Mouse (Mus musculus) ES-E14 (cell line): Measurements from ENCODE around the gene Srxn1. TPM values are rescaled to one million over a fixed set of nuclear protein-coding genes. Genes with fewer than 3 reads are reported as not detected.

Source experiments
- DNase-seq: peaks from one replicate; pipeline ENCODE4 v3.0.0-alpha.2; 2013; ENCODE audit warnings: low read depth, low spot score
- H3K27ac ChIP-seq: 2 replicates; pipeline ENCODE4 v1.5.1; 2012; ENCODE audit warnings: low read depth, mild to moderate bottlenecking, low read length, moderate library complexity, mixed read lengths; ENCODE audit not compliant: poor library complexity, insufficient read depth, severe bottlenecking
- H3K36me3 ChIP-seq: 2 replicates; pipeline ENCODE4 v1.6.1; 2012; ENCODE audit warnings: mild to moderate bottlenecking, low read length, moderate library complexity, mixed read lengths; ENCODE audit not compliant: control insufficient read depth, poor library complexity, insufficient read depth, severe bottlenecking
- H3K4me1 ChIP-seq, 2 experiments: fragments of 150-350 bp in 1 of 2; sonication (generic) in 1 of 2; 2 replicates each; pipeline ENCODE4 v1.6.1; 2012; ENCODE audit warnings: low read length in 2 of 2, mild to moderate bottlenecking in 1 of 2, mixed read lengths in 1 of 2; ENCODE audit not compliant: control insufficient read depth in 2 of 2, insufficient read depth in 2 of 2, poor library complexity in 1 of 2
- H3K4me3 ChIP-seq, 2 experiments: fragments of 150-350 bp in 1 of 2; sonication (generic) in 1 of 2; 2 replicates each; pipeline ENCODE4 v1.5.1; 2012; ENCODE audit warnings: low read length in 2 of 2, low read depth in 1 of 2, mild to moderate bottlenecking in 1 of 2, mixed read lengths in 1 of 2; ENCODE audit not compliant: insufficient read depth in 1 of 2, poor library complexity in 1 of 2, severe bottlenecking in 1 of 2
- H3K9ac ChIP-seq: 2 replicates; pipeline ENCODE4 v1.6.1; 2012; ENCODE audit warnings: low read depth, mild to moderate bottlenecking, low read length, mixed read lengths; ENCODE audit not compliant: poor library complexity, insufficient read depth, severe bottlenecking
- H3K9me3 ChIP-seq: fragments of 150-350 bp; sonication (generic); 2 replicates; pipeline ENCODE4 v1.6.1; 2012; ENCODE audit warnings: low read depth, mild to moderate bottlenecking, low read length; ENCODE audit not compliant: control insufficient read depth, insufficient read depth
- CHD2 ChIP-seq: IDR thresholded peaks from 2 replicates; pipeline ENCODE4 v1.6.1; 2014; ENCODE audit warnings: mild to moderate bottlenecking, low read depth, low read length, inconsistent platforms
- HCFC1 ChIP-seq: IDR thresholded peaks from 2 replicates; pipeline ENCODE4 v1.6.1; 2012; ENCODE audit warnings: low read length, inconsistent platforms, borderline replicate concordance; ENCODE audit not compliant: insufficient read depth
- MAFK ChIP-seq: IDR thresholded peaks from 2 replicates; pipeline ENCODE4 v1.6.1; 2014; ENCODE audit warnings: mild to moderate bottlenecking, low read depth, low read length, inconsistent platforms; ENCODE audit not compliant: insufficient read depth
- ZC3H11A ChIP-seq: IDR thresholded peaks from 2 replicates; pipeline ENCODE4 v1.6.1; 2012; ENCODE audit warnings: low read depth, mild to moderate bottlenecking, inconsistent platforms, low read length, borderline replicate concordance
- ZNF384 ChIP-seq: IDR thresholded peaks from 2 replicates; pipeline ENCODE4 v1.6.1; 2012; ENCODE audit warnings: low read depth, low read length, inconsistent platforms
- in situ Hi-C, 2 experiments: fragments of 600-800 bp; cut with MboI; formaldehyde crosslinking; loops; one replicate each; pipeline ENCODE4 v1.15.1; 2025; ENCODE audit warnings: low sequenced_read_pairs in 2 of 2, inconsistent platforms in 1 of 2; ENCODE audit not compliant: unreplicated experiment in 2 of 2
- total RNA-seq: library from RNA; depleted of rRNA; stranded (reverse); fragments of 300-350 nt; gene quantifications from 2 replicates; pipeline ENCODE4 v1.2.3, GENCODE M21; 2012

The Srxn1 gene
- total RNA-seq, 1 experiment: 18.3 TPM

- Histone ChIP-seq H3K9me3 (no peaks in the 10 kb centered on the region), H3K4me1 (peaks cover 2 to 7% of the 10 kb centered on the region in 2 experiments; a peak in 3 of 4 replicates), H3K9ac (no peak overlapping the region), H3K36me3 (no peaks in the 10 kb centered on the region; the same call in 1 of the 2 replicates), H3K4me3 (no peak overlapping the region), H3K27ac (no peak overlapping the region)
- TF ChIP-seq HCFC1 (no peak), ZC3H11A (peak; percentile 85)
- peak; percentile 70 for DNase-seq
- in situ Hi-C loops: no loop called here
These were observed 16.2 kb upstream of the Srxn1 start for GRCm38 (mm10) chr2:152089078-152089477.

- Histone ChIP-seq H3K27ac (no peak overlapping the region), H3K9me3 (no peaks in the 10 kb centered on the region), H3K9ac (no peak overlapping the region), H3K4me3 (no peak overlapping the region), H3K36me3 (no peaks in the 10 kb centered on the region; the same call in 1 of the 2 replicates), H3K4me1 (peaks cover 5 to 12% of the 10 kb centered on the region in 2 experiments; a peak in 3 of 4 replicates)
- TF ChIP-seq HCFC1 (no peak), CHD2 (no peak), ZNF384 (no peak), ZC3H11A (no peak), MAFK (no peak)
- in situ Hi-C loops: no loop called here
- DNase-seq: no peak
These were observed 15.7 kb upstream of the Srxn1 start for GRCm38 (mm10) chr2:152089581-152089980.

- TF ChIP-seq ZC3H11A: no peak
- no peak for TF ChIP-seq CHD2
- no peak for TF ChIP-seq MAFK
- TF ChIP-seq ZNF384: no peak
- no peak for TF ChIP-seq HCFC1
- Histone ChIP-seq H3K4me3 (no peak overlapping the region), H3K9me3 (no peaks in the 10 kb centered on the region), H3K36me3 (no peaks in the 10 kb centered on the region; the same call in 1 of the 2 replicates), H3K4me1 (peaks cover 5 to 14% of the 10 kb centered on the region in 2 experiments), H3K9ac (no peak overlapping the region), H3K27ac (no peak overlapping the region)
- no peak for DNase-seq
- in situ Hi-C loops: no loop called here
These were observed 14.8 kb upstream of the Srxn1 start for GRCm38 (mm10) chr2:152090486-152090885.

GRCm38 (mm10) chr2:152091342-152092056 is 13.8 kb upstream of the Srxn1 start:
- no peak for DNase-seq
- Histone ChIP-seq H3K4me3 (no peak overlapping the region), H3K36me3 (no peaks in the 10 kb centered on the region; the same call in 1 of the 2 replicates), H3K27ac (no peak overlapping the region), H3K9me3 (no peaks in the 10 kb centered on the region), H3K9ac (no peak overlapping the region), H3K4me1 (peaks cover 9 to 19% of the 10 kb centered on the region in 2 experiments)
- TF ChIP-seq ZNF384 (no peak), CHD2 (no peak), HCFC1 (no peak), MAFK (no peak), ZC3H11A (no peak)
- in situ Hi-C loops: no loop called here
